Mouse (Mus musculus): ENCODE measurements at regions not wholly inside any gene's neighbourhood (a gene's known extent, or its start where the extent isn't known, plus 50 kb on each side); places are given as distances from the start of the nearest gene placed in this dataset.

DNA sequence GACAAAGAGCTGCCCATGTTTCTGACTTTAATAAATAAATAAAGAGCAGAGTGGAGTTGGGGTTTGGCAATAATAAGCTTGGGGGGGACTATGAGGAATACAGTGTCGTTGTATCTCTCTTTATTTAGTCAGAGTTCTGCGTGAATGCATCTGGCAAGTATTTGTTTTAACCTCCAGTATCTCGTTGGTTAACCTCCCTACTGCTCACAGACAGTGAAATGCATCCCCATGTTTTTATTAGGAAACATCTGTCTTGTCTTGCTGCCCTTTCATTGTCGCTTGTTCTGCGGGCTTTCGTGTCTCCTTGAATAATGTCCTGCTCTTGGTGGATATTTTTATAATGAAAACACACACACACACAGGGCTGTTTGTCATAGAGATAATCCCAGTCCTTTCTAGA is 118.8 kb upstream of the Ccdc54 start:
- no peak for DNase-seq (ENCODE audit: low read depth in 2 of 2, low spot score in 2 of 2)

DNA sequence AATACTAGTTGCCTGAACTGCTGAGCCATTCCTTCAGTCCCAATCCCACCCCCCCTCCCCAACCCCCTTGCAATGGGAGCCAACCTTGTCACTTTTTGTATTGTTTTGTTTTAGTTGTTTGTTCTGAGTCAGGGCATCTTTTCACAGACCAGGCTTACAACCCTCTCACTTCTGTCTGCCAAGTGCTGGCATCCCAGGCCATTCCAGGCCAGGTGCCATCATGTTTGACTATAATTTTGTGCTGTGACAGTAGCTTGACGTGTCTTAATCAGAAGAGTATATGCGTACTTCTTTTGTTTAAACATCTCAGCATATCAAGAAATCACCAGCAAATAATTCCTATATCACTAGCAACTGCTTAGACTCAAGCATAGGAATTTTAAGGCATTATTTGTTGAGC is 117.0 kb upstream of the Ccdc54 start:
- no peak for DNase-seq (ENCODE audit: low read depth in 2 of 2, low spot score in 2 of 2)

DNA sequence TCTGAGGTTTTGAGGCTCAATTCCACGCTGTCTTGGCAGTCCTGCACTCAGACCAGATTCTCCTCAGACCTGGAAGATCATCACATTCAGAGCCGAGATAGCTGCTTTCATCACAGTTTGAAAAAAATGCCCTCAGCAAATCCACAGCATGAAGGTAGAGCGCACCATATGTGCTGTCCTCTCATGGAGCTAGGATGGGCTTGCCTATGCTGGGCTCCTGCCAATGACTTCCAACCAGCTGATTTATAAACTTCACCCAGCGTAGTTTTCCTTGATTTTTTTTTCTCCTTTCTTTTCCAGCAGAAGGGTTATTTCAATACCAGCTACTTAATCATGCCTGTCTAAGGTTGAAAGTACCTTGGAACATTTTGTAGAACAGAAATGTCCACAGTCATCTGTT is 115.0 kb upstream of the Ccdc54 start:
- DNase-seq (ENCODE audit: low read depth in 2 of 2, low spot score in 2 of 2) = no peak

DNA sequence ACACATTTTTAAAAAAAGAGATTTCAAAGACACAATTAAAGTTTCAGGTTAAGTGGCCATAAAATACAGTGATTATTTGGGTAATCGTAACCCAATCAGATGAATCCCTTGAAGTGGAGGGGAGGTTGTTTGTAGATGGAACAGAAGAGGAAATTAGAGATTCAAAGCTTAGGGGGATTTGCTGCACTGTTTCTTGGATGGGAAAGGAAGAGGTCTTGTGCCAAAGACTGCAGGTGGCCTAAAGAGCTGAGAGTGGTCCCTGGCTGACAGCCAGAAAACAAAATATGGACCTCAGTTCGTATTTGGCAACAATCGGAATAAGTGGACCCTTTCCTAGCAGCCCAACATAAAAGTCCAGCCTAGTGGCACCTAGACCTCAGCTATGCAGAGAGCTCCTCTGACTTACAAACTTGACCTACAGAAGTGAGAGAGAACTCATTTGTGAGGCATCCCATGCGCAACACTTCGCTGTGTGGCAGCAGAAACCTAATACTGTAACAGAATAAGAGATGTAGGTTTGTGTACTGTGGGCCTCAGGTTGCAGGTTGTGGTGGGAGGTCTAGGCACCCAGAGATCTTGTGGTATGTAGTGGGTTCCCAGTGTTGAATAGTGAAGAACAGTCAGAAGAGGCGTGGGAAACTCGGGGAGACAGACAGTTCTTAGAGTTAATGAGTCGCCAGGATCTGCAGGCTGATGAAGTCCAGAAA is 110.0 kb upstream of the Ccdc54 start:
- DNase-seq (ENCODE audit: low read depth in 2 of 2, low spot score in 2 of 2) = no peak

DNA sequence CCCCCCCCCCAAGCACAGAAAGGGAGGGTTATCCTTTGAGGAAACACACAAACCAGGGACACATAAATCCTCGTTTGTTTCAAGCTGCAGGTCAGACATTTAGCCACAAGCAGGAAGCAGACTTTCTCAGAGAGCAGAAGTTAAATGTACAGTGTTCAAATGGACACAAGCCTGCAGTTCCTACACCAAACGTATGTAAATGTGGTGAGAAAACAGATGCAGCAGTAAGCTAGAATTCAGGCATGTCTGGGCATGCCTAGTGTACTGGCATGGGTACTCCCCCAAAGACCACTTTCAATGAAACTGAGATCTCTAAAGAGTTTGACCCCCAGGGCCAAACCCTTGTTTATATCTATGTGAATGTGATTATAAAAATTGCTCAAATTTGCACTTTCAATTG is 109.2 kb upstream of the Ccdc54 start:
- no peak for DNase-seq (ENCODE audit: low read depth in 2 of 2, low spot score in 2 of 2)

DNA sequence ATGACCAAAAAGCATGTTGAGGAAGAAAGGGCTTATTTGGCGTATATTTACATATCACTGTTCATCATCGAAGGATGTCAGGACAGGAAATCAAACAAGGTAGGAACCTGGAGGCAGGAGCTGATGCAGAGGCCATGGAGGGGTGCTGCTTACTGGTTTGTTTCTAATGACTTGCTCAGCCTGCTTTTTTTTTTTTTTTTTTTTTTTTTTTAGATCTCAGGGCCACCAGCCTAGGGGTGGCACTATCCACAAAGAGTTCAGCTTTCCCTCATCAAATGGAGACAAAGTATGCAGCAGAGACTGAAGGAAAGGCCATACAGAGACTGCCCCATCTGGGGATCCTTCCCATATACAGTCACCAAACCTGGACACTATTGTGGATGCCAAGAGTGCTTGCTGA is 106.8 kb upstream of the Ccdc54 start:
- DNase-seq (ENCODE audit: low read depth in 2 of 2, low spot score in 2 of 2) = no peak

DNA sequence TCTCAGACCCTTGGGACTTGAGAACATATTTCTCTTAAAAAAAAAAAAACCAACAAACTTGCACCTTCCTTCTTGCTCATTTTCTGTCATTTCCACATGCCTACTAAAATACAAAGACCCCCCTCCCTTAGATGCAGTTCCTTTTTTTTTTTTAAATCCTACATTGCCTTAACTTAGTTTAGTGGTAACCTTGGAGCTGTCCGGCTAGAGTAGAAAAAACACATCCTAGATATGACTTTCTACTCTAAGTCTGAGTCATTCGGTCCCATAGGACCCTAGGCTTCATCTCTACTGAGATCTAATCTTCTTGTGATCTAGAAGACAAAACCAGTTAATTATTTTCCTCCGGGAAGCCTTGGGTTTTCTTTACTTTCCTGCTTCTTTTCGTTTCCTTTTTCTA is 105.1 kb upstream of the Ccdc54 start:
- no peak for DNase-seq (ENCODE audit: low read depth in 2 of 2, low spot score in 2 of 2)

DNA sequence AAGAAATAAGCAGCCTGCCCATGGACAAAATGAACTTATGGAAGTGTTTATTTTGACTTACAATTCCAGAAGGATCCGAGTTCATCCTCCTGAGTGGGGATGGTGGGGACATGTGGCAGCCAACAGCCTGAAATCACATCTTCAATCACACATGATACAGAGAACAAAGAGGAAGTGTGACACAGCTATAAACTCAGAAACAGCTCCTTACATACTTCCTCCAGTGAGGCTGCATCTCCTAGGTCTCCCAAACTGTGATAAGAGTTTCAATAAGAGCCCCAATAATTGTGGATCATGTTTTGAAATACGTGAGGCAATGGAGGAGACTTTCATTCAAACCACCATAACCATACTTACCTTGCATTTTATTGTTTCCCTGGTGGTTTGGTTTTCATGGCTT is 103.1 kb upstream of the Ccdc54 start:
- no peak for DNase-seq (ENCODE audit: low read depth in 2 of 2, low spot score in 2 of 2)

DNA sequence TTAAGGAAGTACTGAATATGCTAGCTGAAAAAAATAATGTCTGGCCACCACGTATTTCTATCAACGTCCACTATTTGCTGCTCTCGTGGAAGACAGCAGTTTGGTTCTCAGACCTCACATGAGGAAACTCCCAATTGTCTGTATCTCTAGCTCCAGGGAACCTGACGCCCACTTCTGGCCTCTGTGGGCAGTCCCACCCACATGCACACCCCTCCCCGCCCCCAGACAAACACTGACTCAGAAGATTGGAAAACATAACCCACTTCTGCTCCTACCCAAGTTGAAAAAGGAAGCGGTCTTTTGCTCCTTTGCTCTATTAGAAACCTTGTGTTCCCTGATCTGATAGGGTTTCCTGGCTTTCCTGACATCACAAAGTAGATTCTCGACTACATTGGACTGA is 99.9 kb upstream of the Ccdc54 start:
- DNase-seq (ENCODE audit: low read depth in 2 of 2, low spot score in 2 of 2) = no peak

DNA sequence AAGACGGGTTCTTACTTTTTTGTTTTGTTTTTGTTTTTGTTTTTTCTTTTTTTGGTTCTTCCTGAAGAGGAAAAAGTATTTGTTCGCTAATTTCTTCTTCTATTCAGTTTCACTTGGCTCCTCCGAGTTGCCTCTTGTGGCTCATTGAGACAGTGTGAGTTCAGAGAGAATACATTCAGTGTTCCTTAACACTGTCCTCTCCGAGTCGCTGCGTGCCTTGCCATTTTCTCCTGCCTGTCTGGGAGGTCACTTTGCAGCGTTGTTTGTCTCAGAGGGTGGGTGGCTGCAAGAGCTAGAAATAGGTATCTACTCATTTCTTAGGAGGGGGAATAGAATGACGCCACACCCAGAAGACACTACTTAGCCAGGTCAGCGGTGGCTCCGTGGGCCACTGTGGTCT is 98.6 kb upstream of the Ccdc54 start:
- DNase-seq (ENCODE audit: low read depth in 2 of 2, low spot score in 2 of 2) = no peak

DNA sequence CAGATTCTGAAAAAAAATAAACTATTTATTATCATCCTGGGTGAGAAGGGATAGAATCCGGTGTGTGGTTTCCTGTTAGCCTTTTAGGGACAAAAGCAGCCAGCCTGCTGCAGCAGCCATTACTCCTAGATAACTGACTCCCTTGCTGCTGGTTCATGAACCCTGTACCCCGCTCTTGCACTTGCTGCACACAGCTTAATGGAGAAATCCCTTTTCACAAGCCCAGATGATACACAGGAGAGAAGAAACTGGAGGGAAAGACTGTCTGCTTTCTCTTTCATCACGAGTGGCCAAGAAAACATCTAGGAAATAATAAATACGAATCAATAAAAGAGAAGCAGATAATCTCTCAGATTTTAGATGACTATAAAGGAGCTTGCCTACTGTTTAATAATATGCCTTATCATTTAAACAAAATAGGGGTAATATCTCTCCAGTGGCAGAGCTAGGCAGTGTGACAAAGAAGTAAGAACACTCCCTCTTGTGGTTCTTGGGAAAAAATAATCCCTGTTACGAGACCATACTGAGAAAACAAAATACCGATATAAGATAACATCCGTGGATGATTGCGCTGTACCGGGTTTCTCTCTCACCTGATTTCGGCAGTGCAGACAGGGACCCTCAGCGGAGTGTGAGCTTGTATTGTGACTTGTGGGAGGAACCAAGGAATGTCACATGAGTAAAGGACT is 98.0 kb upstream of the Ccdc54 start:
- no peak for DNase-seq (ENCODE audit: low read depth in 2 of 2, low spot score in 2 of 2)

DNA sequence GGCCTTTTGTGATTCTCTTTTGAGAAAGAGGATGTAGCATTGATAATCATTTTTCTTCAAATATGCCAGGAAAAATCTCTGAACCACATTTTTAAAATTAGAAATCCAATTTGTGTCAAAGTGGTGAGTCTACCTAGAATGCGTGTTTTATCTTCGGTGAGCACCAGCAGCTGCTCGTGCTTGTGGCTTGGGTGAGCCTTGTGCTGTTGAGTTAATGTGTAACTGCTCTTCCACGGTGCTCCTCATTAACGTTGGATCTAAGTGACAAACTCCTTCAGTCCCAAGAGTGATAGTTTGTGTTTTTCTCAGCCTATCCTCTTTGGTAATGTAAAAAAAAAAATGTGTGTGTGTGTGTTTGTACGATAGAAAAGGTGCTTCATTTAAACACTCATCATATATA is 88.7 kb upstream of the Ccdc54 start:
- no peak for DNase-seq (ENCODE audit: low read depth in 2 of 2, low spot score in 2 of 2)

DNA sequence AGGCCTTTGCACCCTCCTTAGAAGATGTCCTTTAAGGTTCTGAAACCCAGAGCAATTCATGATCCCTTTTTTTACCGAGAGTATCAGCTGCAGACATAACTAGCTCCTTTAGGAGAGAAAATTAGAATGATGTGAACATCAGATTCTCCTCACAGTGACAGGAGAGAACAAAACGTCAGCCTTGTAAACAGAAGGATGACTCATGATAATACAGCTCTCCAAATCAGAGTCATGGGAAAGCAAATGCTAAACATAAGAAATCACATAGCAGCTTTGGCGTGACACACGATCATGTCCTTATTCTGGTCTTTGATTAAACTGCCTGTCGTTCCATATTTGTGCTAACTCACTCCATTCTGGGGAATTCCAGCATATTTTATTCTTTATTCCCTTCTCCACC is 82.4 kb upstream of the Ccdc54 start:
- no peak for DNase-seq (ENCODE audit: low read depth in 2 of 2, low spot score in 2 of 2)

DNA sequence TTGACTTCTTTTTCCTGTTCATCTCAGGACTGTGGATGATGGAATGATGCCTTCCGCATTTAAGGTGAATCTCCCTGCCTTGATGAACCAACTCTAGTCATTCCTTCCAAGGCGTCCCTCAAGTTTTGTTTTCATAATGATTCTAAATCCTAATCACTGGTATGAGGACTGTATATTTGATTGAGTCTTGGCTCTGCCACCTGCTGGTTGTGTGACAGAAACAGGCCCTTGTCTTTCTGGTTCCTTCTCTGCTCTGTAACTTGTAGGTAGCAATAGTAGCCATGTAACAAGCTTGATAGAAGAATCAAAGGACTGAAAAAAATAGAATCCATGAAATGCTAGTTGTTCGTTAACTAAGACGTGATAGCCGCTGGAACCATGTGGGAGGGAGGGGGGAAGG is 81.8 kb upstream of the Ccdc54 start:
- DNase-seq (ENCODE audit: low read depth in 2 of 2, low spot score in 2 of 2) = no peak

DNA sequence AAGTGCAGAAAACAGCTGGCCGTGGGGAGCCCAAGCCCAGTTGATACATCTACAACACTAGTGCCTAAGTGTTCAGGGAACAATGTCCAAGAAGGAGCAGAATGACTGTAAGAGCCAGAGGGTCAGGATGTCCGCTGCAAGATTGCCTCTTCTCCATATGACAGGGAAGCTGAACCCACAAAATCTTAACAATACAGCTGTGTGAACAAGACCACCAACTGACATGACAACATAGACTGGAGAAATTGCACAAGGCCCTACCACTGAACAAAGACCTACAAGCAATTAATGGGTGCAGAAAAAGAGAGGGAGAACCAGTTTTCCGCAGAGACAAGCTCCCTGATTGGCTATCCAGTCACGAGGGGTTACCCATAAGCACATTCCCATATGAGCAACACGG is 80.2 kb upstream of the Ccdc54 start:
- no peak for DNase-seq (ENCODE audit: low read depth in 2 of 2, low spot score in 2 of 2)

DNA sequence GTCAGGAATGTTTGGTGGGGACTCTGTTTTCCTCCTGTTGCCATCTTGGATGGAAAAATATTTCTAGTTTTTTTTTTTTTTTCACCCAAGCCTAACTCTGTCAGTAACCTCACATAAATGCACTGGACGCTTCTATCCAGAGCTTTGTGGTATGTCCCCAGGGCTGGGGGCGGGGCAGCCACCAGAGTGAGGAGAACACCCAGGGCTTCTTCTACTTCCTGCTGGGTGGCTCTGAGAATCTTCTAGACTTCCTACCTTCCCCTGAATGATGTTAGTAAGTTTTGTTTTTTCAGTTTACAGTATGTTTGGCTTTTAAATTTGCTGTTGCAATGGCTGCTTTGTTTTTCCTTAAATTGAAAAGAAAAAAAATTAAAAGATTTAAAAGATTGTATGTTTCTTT is 73.3 kb upstream of the Ccdc54 start:
- no peak for DNase-seq (ENCODE audit: low read depth in 2 of 2, low spot score in 2 of 2)
